Mouse (Mus musculus): ENCODE measurements at regions not wholly inside any gene's neighbourhood (a gene's known extent, or its start where the extent isn't known, plus 50 kb on each side); places are given as distances from the start of the nearest gene placed in this dataset.
"Not testable (repeated sequence)": the region's sequence is repeated elsewhere in the genome, so short reads cannot be mapped to it uniquely, and the experiment has no call there.

DNA sequence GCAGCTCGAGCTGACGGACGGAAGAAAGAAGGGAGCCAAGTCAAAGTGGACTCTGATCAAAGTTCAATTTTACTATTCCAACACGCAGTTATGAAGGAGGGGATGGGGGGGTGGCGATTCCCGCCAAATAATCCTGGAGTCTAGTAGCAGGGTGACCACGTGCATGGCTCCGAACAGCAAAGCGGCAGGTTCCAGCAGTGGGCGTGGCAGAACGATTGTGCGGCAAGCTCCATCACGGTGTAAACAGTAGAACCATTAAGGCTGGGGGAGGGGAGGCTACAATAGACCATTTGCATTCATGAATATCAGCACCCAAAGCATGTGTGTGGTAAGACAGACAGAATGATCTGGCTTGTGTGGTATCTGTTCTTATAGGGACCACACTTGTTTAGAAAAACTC lies 237.6 kb downstream of the Sorl1 start:
- H3K9ac ChIP-seq; H3K4me1 ChIP-seq; ATAC-seq; H3K4me2 ChIP-seq; H3K9me3 ChIP-seq (replicated peaks); H3K27ac ChIP-seq; H3K36me3 ChIP-seq; H3K4me3 ChIP-seq: not testable (repeated sequence)
- WGBS (ENCODE audit: insufficient replicate concordance): 72% methylated on average over 13 of the region's 13 CpGs
- H3K27me3 ChIP-seq (replicated peaks): peaks cover 11% of the 10 kb centered on the region

- WGBS (ENCODE audit: insufficient replicate concordance): 76% methylated on average over 3 of the region's 3 CpGs
- no peak for ATAC-seq
Measured at GRCm38 (mm10) chr9:41880457-41880856, 243.6 kb downstream of the Sorl1 start.

DNA sequence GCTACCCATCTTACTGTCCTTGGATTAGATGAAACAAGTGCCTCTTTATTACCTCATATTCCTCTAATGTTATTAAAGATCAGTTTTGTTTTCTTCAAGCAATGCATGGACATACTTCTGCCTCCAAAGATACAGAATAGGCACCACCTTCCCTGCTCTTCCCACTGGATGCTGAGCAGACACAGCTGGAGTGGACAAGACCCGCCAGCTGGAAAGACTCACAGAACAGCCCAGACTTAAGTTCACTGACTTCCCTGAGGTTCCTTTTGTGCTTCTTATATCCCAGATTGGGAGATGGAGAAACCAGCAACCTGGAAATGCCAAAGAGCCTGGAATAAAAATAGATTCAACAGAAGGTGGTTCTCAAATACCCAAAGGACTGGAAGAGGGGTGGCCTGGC lies 245.0 kb downstream of the Sorl1 start:
- H3K9ac ChIP-seq: no peak overlapping the region
- H3K27me3 ChIP-seq (replicated peaks): no peaks in the 10 kb centered on the region
- H3K4me1 ChIP-seq: no peaks in the 10 kb centered on the region
- H3K36me3 ChIP-seq: no peaks in the 10 kb centered on the region
- ATAC-seq: no peak
- no peak overlapping the region for H3K27ac ChIP-seq
- no peak overlapping the region for H3K4me3 ChIP-seq
- H3K4me2 ChIP-seq: no peak overlapping the region
- no peaks in the 10 kb centered on the region for H3K9me3 ChIP-seq (replicated peaks)
- 58% methylated on average over 1 of the region's 1 CpGs for WGBS (ENCODE audit: insufficient replicate concordance)

More at GRCm38 (mm10) chr9:41880457-41880856, 243.6 kb downstream of the Sorl1 start:
- Histone ChIP-seq H3K4me3 (no peak overlapping the region), H3K27me3 (replicated peaks) (no peaks in the 10 kb centered on the region), H3K4me2 (no peak overlapping the region), H3K9ac (no peak overlapping the region), H3K36me3 (no peaks in the 10 kb centered on the region), H3K9me3 (replicated peaks) (no peaks in the 10 kb centered on the region), H3K27ac (no peak overlapping the region), H3K4me1 (no peaks in the 10 kb centered on the region)

- H3K9ac ChIP-seq: no peak overlapping the region
- no peaks in the 10 kb centered on the region for H3K36me3 ChIP-seq
- no peak overlapping the region for H3K4me2 ChIP-seq
- H3K27me3 ChIP-seq (replicated peaks): no peaks in the 10 kb centered on the region
- H3K9me3 ChIP-seq (replicated peaks): no peaks in the 10 kb centered on the region
- no peak overlapping the region for H3K27ac ChIP-seq
- no peaks in the 10 kb centered on the region for H3K4me1 ChIP-seq
- WGBS (ENCODE audit: insufficient replicate concordance): 52% methylated on average over 5 of the region's 5 CpGs
- ATAC-seq: no peak
- H3K4me3 ChIP-seq: no peak overlapping the region
Measured at GRCm38 (mm10) chr9:41861136-41861535, 263.0 kb downstream of the Sorl1 start.

GRCm38 (mm10) chr9:41860681-41861080 lies 263.4 kb downstream of the Sorl1 start:
- Histone ChIP-seq H3K27me3 (replicated peaks) (no peaks in the 10 kb centered on the region), H3K4me2 (no peak overlapping the region), H3K4me1 (no peaks in the 10 kb centered on the region), H3K9me3 (replicated peaks) (no peaks in the 10 kb centered on the region), H3K4me3 (no peak overlapping the region), H3K36me3 (no peaks in the 10 kb centered on the region), H3K9ac (no peak overlapping the region), H3K27ac (no peak overlapping the region)
- no peak for ATAC-seq
- 50% methylated on average over 4 of the region's 4 CpGs for WGBS (ENCODE audit: insufficient replicate concordance)

- Histone ChIP-seq H3K9me3 (replicated peaks) (no peaks in the 10 kb centered on the region), H3K9ac (no peak overlapping the region), H3K36me3 (no peaks in the 10 kb centered on the region), H3K27ac (no peak overlapping the region), H3K4me3 (no peak overlapping the region), H3K4me1 (no peaks in the 10 kb centered on the region), H3K27me3 (replicated peaks) (no peaks in the 10 kb centered on the region), H3K4me2 (no peak overlapping the region)
- ATAC-seq: no peak
- 47% methylated on average over 3 of the region's 3 CpGs for WGBS (ENCODE audit: insufficient replicate concordance)
Measured at GRCm38 (mm10) chr9:41859780-41860179, 264.3 kb downstream of the Sorl1 start.

DNA sequence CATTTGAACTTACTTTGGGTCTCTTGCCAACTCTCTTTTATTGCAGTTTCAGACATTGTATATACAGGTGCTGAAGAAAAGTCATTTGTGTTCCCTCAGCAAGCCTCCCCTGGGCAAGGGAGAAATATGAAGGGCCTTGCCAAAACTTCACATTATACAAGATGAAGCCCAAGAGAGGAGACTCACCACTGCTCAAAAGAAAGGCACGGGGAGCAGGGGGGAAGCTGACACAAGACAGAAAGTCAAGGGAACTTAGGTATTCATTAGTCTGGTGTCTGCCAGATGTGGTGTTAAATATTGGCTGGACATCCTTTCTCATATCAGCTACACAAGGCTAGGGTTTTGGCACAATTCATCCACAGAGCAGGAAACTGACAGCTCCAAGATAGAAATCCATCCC lies 272.0 kb downstream of the Sorl1 start:
- Histone ChIP-seq H3K4me1 (no peaks in the 10 kb centered on the region), H3K9me3 (replicated peaks) (no peaks in the 10 kb centered on the region), H3K4me2 (no peak overlapping the region), H3K4me3 (no peak overlapping the region), H3K9ac (no peak overlapping the region), H3K27ac (no peak overlapping the region), H3K27me3 (replicated peaks) (no peaks in the 10 kb centered on the region), H3K36me3 (no peaks in the 10 kb centered on the region)
- WGBS (ENCODE audit: insufficient replicate concordance): 56% methylated on average over 1 of the region's 1 CpGs
- ATAC-seq: no peak

DNA sequence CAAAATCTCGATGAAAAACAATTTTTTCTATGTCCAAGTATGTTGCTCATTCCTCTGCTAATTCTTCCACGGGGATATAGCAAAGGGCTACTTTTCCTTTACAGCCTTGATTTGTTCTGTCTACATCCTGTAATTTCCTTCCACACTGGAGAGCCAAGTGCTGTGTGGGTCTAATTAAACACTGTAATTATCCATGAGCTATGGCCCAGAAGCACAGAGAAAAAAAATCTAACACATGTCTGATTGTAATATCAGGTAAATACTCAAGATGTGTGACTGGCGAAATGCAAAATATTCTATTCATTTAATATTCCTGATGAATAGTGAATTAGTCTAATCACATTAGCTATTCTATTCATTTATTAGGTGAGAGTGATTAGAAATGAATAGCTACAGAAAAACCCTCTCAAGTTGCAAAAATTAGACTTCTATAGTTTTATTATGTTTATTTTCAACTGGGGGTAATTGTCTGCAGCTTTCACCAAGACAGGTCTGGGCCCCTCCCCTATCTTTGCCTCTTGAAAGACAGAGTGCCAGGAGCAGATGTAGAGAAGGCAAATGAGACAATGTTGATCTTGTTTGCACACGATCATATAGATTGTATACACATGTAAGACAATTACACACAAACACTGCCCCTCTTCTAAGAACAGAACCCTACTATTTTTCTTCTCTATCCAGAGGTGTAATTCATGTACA lies 274.3 kb downstream of the Sorl1 start:
- Histone ChIP-seq H3K4me2 (no peak overlapping the region), H3K4me3 (no peak overlapping the region), H3K4me1 (no peaks in the 10 kb centered on the region), H3K9ac (no peak overlapping the region), H3K27me3 (replicated peaks) (no peaks in the 10 kb centered on the region), H3K27ac (no peak overlapping the region), H3K9me3 (replicated peaks) (no peaks in the 10 kb centered on the region), H3K36me3 (no peaks in the 10 kb centered on the region)
- ATAC-seq: no peak
- whole genome bisulfite sequencing (ENCODE audit: insufficient replicate concordance): 56% methylated on average over 4 of the region's 4 CpGs

DNA sequence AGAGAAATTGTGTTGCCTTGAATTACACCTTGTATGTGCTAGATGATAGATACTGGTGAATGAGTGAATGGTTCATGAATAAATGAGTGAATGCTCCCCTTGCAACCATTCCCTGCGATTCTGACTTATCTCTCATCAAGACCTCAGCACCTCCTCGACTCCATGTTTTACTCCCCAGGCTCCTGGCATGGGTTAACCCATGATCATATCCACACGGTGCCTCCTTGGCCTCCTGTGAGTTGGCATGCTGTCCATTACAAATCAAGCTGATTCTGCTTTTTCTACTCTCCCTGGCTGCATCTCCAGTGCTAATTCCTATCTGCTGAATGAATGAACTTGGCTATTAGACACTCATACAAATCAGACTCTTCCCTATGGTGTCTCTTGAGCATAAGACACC lies 279.5 kb downstream of the Sorl1 start:
- no peak for ATAC-seq
- Histone ChIP-seq H3K36me3 (no peaks in the 10 kb centered on the region), H3K9ac (no peak overlapping the region), H3K4me1 (no peaks in the 10 kb centered on the region), H3K4me2 (no peak overlapping the region), H3K9me3 (replicated peaks) (no peaks in the 10 kb centered on the region), H3K27ac (no peak overlapping the region), H3K4me3 (no peak overlapping the region), H3K27me3 (replicated peaks) (no peaks in the 10 kb centered on the region)
- WGBS (ENCODE audit: insufficient replicate concordance): 66% methylated on average over 3 of the region's 3 CpGs

- Histone ChIP-seq H3K4me1 (no peaks in the 10 kb centered on the region), H3K9me3 (replicated peaks) (no peaks in the 10 kb centered on the region; the same call in 1 of the 2 replicates), H3K9ac (no peak overlapping the region), H3K4me2 (no peak overlapping the region), H3K4me3 (no peak overlapping the region), H3K27ac (no peak overlapping the region), H3K27me3 (replicated peaks) (no peaks in the 10 kb centered on the region), H3K36me3 (no peaks in the 10 kb centered on the region)
- 54% methylated on average over 11 of the region's 11 CpGs for WGBS (ENCODE audit: insufficient replicate concordance)
- no peak for ATAC-seq
Measured at GRCm38 (mm10) chr9:41834487-41835404, 289.4 kb downstream of the Sorl1 start.

DNA sequence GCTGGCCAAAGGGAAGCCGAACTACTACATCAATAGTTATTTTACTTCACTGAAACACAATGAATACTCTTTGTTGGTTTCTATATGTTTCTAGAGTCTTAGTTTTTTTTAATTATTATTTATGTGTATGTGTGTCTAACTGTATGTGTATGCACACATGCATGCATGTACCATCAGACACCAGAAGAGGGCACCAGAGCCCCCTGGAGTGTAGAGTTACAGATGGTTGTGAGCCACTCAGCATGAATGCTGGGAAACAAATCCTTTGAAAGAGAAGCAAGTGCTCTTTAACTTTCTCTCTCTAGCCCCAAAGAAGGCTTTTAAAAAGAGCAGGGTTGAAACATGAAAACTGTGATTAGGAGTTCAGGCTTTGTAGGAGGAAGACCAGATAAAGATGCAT lies 290.7 kb downstream of the Sorl1 start:
- 77% methylated on average over 1 of the region's 1 CpGs for WGBS (ENCODE audit: insufficient replicate concordance)
- no peak overlapping the region for H3K9ac ChIP-seq
- no peak overlapping the region for H3K4me3 ChIP-seq
- H3K36me3 ChIP-seq: no peaks in the 10 kb centered on the region
- H3K4me1 ChIP-seq: no peaks in the 10 kb centered on the region
- H3K27ac ChIP-seq: no peak overlapping the region
- no peaks in the 10 kb centered on the region; the same call in 1 of the 2 replicates for H3K9me3 ChIP-seq (replicated peaks)
- no peaks in the 10 kb centered on the region for H3K27me3 ChIP-seq (replicated peaks)
- ATAC-seq: no peak
- no peak overlapping the region for H3K4me2 ChIP-seq

DNA sequence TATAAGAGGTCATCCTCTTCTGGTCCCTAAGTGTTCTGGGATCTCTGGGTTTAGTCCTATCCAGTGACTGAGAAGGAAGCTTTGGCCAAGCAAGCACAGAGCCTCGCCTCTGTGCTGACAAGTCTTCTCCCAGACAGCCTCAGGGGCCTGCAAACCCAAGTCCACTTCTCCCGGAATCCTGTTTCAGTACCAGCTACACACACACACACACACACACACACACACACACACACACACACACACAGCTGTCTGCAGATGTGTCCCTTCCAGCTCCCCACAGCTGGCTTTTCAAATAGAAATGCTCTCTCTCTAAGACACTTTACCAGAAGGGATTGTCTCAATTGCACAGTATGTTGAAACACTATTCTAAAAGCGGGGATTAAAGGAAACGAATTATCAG lies 296.7 kb downstream of the Sorl1 start:
- H3K9me3 ChIP-seq (replicated peaks): no peaks in the 10 kb centered on the region
- H3K27me3 ChIP-seq (replicated peaks): no peaks in the 10 kb centered on the region
- no peak for ATAC-seq
- H3K4me2 ChIP-seq: no peak overlapping the region
- H3K36me3 ChIP-seq: no peaks in the 10 kb centered on the region
- no peak overlapping the region for H3K27ac ChIP-seq
- H3K4me3 ChIP-seq: no peak overlapping the region
- no peaks in the 10 kb centered on the region for H3K4me1 ChIP-seq
- WGBS (ENCODE audit: insufficient replicate concordance): 54% methylated on average over 4 of the region's 4 CpGs
- no peak overlapping the region for H3K9ac ChIP-seq

Measured in liver, embryonic 12.5 days (tissue).